Mouse (Mus musculus) mesoderm, embryonic 11.5 days (tissue): ENCODE data around the gene Pou2f3.

Source experiments
- DNase-seq: peaks from one replicate; pipeline ENCODE4 v3.0.0-alpha.2; 2012; ENCODE audit warnings: low read depth, low spot score

Pou2f3 gene

GRCm38 (mm10) chr9:43084496-43085362, 125.4 kb downstream of the Pou2f3 start:
- no peak for DNase-seq

DNA sequence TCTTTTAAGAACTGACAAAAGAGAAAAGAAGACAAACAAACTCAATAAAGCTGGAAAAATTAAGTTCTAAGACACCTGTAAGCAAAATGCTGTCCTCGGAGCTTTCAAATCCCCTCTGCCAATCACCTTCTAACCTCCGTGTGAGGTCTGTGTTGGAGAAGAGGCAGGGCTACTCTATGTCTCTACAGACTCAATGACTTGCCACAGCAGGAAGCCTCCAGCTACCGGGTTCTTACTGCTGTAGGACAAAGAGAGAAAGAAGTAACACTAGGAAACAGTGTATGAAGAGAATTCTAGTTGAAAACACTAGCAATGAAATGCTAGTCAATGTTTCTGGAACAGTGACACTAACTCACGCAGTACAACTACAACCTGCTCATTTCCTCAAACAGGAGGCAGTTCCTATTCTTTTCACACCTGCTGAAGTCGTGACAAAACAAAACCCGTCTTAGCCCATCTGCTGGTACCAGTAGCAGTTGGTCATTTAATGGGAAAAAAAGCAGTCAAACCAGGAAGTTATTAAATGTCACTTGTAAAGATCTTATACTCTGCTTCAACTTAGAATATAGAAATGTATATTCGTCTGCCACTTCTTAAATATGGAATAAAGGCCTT, 126.6 kb downstream of the Pou2f3 start:
- no peak for DNase-seq

- no peak for DNase-seq
These were observed 131.5 kb downstream of the Pou2f3 start for GRCm38 (mm10) chr9:43078711-43079110.

DNA sequence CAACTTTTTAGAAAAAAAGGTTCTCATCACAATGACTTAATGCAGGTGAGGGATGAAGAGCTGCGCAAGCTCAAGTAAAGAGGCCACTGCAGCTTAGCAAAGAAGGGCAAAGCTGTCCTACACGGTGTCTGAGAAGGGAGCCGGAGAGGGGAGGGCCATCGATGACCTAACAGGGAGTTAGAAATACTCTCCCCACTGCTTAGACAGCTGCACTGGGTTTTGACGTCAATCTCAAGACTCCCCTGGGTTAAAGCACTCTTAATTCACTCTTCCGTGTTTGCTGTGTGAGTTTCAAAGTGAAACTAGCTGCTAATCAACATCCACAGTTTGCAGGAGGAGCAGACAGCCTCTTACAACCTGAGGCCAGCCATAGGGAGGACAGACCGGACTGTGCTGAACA, 134.0 kb downstream of the Pou2f3 start:
- no peak for DNase-seq

DNA sequence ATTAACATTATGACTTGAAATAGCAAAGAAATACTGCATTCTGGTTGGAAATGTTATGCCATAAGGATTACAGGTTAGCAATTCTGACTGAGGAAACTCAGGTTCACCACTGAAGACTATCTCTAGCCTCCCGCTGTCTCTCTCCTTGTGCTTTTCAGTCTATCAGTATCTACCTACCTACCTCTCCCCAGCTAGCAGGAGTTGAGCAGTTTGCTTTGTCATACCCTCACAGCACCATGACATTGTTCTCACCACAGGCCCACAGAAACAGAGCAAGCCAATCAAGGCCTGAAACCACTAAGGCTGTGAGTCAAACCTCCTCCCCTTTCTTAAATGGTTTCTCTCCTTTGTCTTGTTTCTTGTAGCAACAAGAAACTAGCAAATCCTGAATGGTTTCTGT, 135.6 kb downstream of the Pou2f3 start:
- no peak for DNase-seq
